19 mouse cellular contexts compared by ENCODE assay signal in the genomic region with DNA sequence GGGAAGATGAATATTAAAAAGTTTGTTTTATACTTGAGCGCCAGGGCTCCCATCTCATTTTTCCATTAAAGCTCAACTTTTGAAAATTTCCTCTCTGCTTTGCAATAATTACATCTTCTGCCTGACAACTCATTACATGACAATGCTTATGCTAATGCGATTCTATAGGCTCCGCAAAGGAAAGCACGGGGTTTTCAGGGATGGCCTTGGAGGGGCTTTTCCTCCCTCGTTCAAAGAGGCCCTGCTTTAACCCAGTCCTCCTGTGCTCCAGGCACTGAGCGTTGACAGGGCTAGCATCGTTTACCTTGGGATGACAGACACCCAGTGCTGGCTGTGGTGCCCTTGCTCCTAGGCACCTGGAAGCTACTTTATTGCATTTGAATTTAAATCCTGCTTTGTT.
"Had no signal": no experiment of that assay in that cellular context is flagged by ENCODE, and none has a peak within 500 bp of the region (broad histone marks: within the 10 kb centered on the region; RNA-seq: fewer than 3 reads in every experiment).

No protein-coding gene starts in this region.

- H3K4me3 ChIP-seq: layer of hippocampus, adult 2 months; limb, embryonic 10.5 days; limb, embryonic 13.5 days; liver, embryonic 12.5 days; liver, embryonic 15.5 days; lung, embryonic 15.5 days; myocyte; neural tube, embryonic 13.5 days had no signal

- H3K27ac ChIP-seq: kidney, postnatal 0 days; layer of hippocampus, adult 2 months; limb, embryonic 10.5 days; limb, embryonic 13.5 days; liver, embryonic 12.5 days; liver, embryonic 15.5 days; lung, embryonic 15.5 days; macrophage; neural tube, embryonic 13.5 days had no signal

- DNase-seq: kidney, adult 18-20 months; kidney, postnatal 25 days; layer of hippocampus, adult 9-11 months; liver; lung, adult 18-20 months; lung, postnatal 10 days; retina, postnatal 1 day; thymus, adult 18-20 months; thymus, postnatal 36 days had no signal

- H3K4me2 ChIP-seq: limb, embryonic 13.5 days; liver, embryonic 12.5 days; liver, embryonic 15.5 days; lung, embryonic 15.5 days; neural tube, embryonic 13.5 days had no signal

- H3K9me3 ChIP-seq: limb, embryonic 10.5 days; liver, embryonic 12.5 days; lung, embryonic 15.5 days; neural tube, embryonic 13.5 days had no signal

- H3K9ac ChIP-seq: limb, embryonic 13.5 days; liver, embryonic 12.5 days; liver, embryonic 15.5 days; lung, embryonic 15.5 days; neural tube, embryonic 13.5 days had no signal

- H3K4me1 ChIP-seq: limb, embryonic 13.5 days; liver, embryonic 12.5 days; liver, embryonic 15.5 days; lung, embryonic 15.5 days had no signal

- H3K36me3 ChIP-seq: limb, embryonic 10.5 days; limb, embryonic 13.5 days; liver, embryonic 12.5 days; liver, embryonic 15.5 days; lung, embryonic 15.5 days; neural tube, embryonic 13.5 days had no signal

- H3K27me3 ChIP-seq: limb, embryonic 13.5 days; liver, embryonic 12.5 days; liver, embryonic 15.5 days; lung, embryonic 15.5 days; neural tube, embryonic 13.5 days had no signal

- ATAC-seq: liver, embryonic 12.5 days had no signal
